Mouse (Mus musculus): ENCODE data around the gene Gabarap. TPM values are rescaled to one million over a fixed set of nuclear protein-coding genes. Genes with fewer than 3 reads are reported as not detected.
"Not testable (repeated sequence)": the region's sequence is repeated elsewhere in the genome, so short reads cannot be mapped to it uniquely, and the experiment has no call there.

Gabarap gene
- polyA plus RNA-seq, 1 experiment from 2014 or later = 481 TPM

DNA sequence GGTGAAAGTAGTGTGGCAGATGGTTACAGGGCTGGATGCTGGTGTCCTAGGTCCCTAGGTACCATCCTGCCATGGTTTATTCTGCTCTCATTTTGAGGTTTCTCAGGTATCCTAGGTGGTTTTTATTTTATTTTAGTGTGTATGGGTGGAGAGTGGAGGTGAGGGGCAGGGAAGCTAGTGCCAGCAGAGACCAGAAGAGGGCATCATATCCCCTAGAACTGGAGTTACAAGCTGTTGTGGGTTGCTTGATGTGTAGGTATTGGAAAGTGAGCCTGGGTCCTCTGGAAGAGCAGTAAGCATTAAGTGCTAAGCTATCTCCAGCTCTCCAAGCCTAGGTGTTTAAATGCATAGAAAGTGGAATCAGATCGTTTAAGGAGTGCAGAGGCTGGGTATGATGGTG, 38.7 kb upstream of the Gabarap start:
- Histone ChIP-seq H3K4me3 (ENCODE audit: low read depth, low read length) (no peak overlapping the region), H3K27ac (ENCODE audit: low read depth) (no peak overlapping the region), H3K27me3 (replicated peaks; ENCODE audit: control insufficient read depth, insufficient read depth, low read length) (no peaks in the 10 kb centered on the region), H3K9ac (ENCODE audit: low read length) (no peak overlapping the region), H3K4me2 (ENCODE audit: low read length) (no peak overlapping the region), H3K36me3 (ENCODE audit: control insufficient read depth, insufficient read depth, low read length) (no peaks in the 10 kb centered on the region), H3K4me1 (replicated peaks; ENCODE audit: control insufficient read depth, insufficient read depth, low read length) (no peaks in the 10 kb centered on the region), H3K9me3 (ENCODE audit: control insufficient read depth, low read length) (no peaks in the 10 kb centered on the region; the same call in 1 of the 2 replicates)
- WGBS = 70% methylated on average over 1 of the region's 1 CpGs
- DNase-seq (ENCODE audit: low spot score) (no peak), ATAC-seq (replicated peaks; ENCODE audit: low FRiP score, low TSS enrichment, low read depth) (no peak)

DNA sequence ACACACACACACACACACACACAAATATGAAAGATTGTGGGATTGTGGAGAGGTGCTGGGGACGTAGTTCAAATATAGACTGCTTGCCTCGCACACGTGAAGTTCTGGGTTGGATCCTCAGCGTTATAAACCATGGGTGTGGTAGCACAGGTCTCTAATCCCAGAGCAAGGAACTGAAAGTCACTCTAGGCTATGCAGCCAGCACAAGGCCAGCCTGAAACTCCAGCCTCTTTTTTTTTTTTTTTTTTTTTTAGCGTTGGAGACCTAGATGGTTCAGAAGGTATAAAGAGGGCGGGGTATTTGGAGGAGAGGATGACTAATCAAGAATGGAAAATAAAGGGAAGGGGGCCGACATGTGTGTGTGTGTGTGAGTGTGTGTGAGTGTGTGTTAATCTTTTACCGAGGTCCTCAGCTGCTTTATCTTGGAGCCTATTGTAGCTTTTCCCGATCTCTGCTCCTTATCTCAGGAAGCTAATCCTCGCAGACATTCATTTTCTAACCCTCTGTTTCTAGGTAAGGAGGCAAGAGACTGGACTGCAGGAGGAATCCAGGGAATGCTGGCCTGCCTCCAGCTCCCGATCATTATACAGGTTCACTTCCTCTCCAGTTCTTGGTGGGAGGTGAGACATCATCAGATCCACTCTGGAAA, 37.6 kb upstream of the Gabarap start:
- no peak for DNase-seq (ENCODE audit: low spot score)
- Histone ChIP-seq H3K9me3 (ENCODE audit: control insufficient read depth, low read length) (no peaks in the 10 kb centered on the region; the same call in 1 of the 2 replicates), H3K36me3 (ENCODE audit: control insufficient read depth, insufficient read depth, low read length) (no peaks in the 10 kb centered on the region), H3K9ac (ENCODE audit: low read length) (no peak overlapping the region), H3K4me3 (ENCODE audit: low read depth, low read length) (no peak overlapping the region), H3K27me3 (replicated peaks; ENCODE audit: control insufficient read depth, insufficient read depth, low read length) (no peaks in the 10 kb centered on the region), H3K27ac (ENCODE audit: low read depth) (no peak overlapping the region; the same call in 1 of the 2 replicates), H3K4me1 (replicated peaks; ENCODE audit: control insufficient read depth, insufficient read depth, low read length) (no peaks in the 10 kb centered on the region), H3K4me2 (ENCODE audit: low read length) (no peak overlapping the region)
- 49% methylated on average over 11 of the region's 11 CpGs for WGBS
- ATAC-seq (replicated peaks; ENCODE audit: low FRiP score, low TSS enrichment, low read depth) = peak; percentile 38; the same call in 1 of the 2 replicates

- H3K9ac ChIP-seq (ENCODE audit: low read length); H3K4me2 ChIP-seq (ENCODE audit: low read length); DNase-seq (ENCODE audit: low spot score); H3K27ac ChIP-seq (ENCODE audit: low read depth); ATAC-seq (replicated peaks; ENCODE audit: low FRiP score, low TSS enrichment, low read depth); H3K4me3 ChIP-seq (ENCODE audit: low read depth, low read length); H3K36me3 ChIP-seq (ENCODE audit: control insufficient read depth, insufficient read depth, low read length); H3K9me3 ChIP-seq (ENCODE audit: control insufficient read depth, low read length); H3K4me1 ChIP-seq (replicated peaks; ENCODE audit: control insufficient read depth, insufficient read depth, low read length); H3K27me3 ChIP-seq (replicated peaks; ENCODE audit: control insufficient read depth, insufficient read depth, low read length): not testable (repeated sequence)
- WGBS = 73% methylated on average over 4 of the region's 4 CpGs
Observed at GRCm38 (mm10) chr11:69955618-69956017, 35.3 kb upstream of the Gabarap start.

- Histone ChIP-seq H3K4me2 (ENCODE audit: low read length) (no peak overlapping the region), H3K27me3 (replicated peaks; ENCODE audit: control insufficient read depth, insufficient read depth, low read length) (no peaks in the 10 kb centered on the region), H3K4me1 (replicated peaks; ENCODE audit: control insufficient read depth, insufficient read depth, low read length) (no peaks in the 10 kb centered on the region), H3K27ac (ENCODE audit: low read depth) (no peak overlapping the region), H3K36me3 (ENCODE audit: control insufficient read depth, insufficient read depth, low read length) (no peaks in the 10 kb centered on the region), H3K9ac (ENCODE audit: low read length) (no peak overlapping the region), H3K9me3 (ENCODE audit: control insufficient read depth, low read length) (no peaks in the 10 kb centered on the region; the same call in 1 of the 2 replicates), H3K4me3 (ENCODE audit: low read depth, low read length) (no peak overlapping the region)
- DNase-seq (ENCODE audit: low spot score) (no peak), ATAC-seq (replicated peaks; ENCODE audit: low FRiP score, low TSS enrichment, low read depth) (no peak)
- WGBS = 76% methylated on average over 1 of the region's 1 CpGs
Observed at GRCm38 (mm10) chr11:69956218-69956617, 34.7 kb upstream of the Gabarap start.

- H3K9me3 ChIP-seq (ENCODE audit: control insufficient read depth, low read length) = no peaks in the 10 kb centered on the region; the same call in 1 of the 2 replicates
- no peak overlapping the region for H3K4me2 ChIP-seq (ENCODE audit: low read length)
- no peak for ATAC-seq (replicated peaks; ENCODE audit: low FRiP score, low TSS enrichment, low read depth)
- H3K27me3 ChIP-seq (replicated peaks; ENCODE audit: control insufficient read depth, insufficient read depth, low read length) = peaks cover 34% of the 10 kb centered on the region
- no peak overlapping the region for H3K4me3 ChIP-seq (ENCODE audit: low read depth, low read length)
- H3K4me1 ChIP-seq (replicated peaks; ENCODE audit: control insufficient read depth, insufficient read depth, low read length) = no peaks in the 10 kb centered on the region
- peak overlapping the region; percentile 38; the same call in 1 of the 2 replicates for H3K27ac ChIP-seq (ENCODE audit: low read depth)
- H3K9ac ChIP-seq (ENCODE audit: low read length) = no peak overlapping the region
- no peak for DNase-seq (ENCODE audit: low spot score)
- no peaks in the 10 kb centered on the region for H3K36me3 ChIP-seq (ENCODE audit: control insufficient read depth, insufficient read depth, low read length)
- 35% methylated on average over 5 of the region's 5 CpGs for WGBS
Observed at GRCm38 (mm10) chr11:69960616-69961015, 30.3 kb upstream of the Gabarap start.

GRCm38 (mm10) chr11:69961841-69962240, 29.1 kb upstream of the Gabarap start:
- H3K27ac ChIP-seq (ENCODE audit: low read depth) = peak overlapping the region; percentile 74
- H3K9ac ChIP-seq (ENCODE audit: low read length) = no peak overlapping the region
- peaks cover 4% of the 10 kb centered on the region; the same call in 1 of the 2 replicates for H3K4me1 ChIP-seq (replicated peaks; ENCODE audit: control insufficient read depth, insufficient read depth, low read length)
- H3K9me3 ChIP-seq (ENCODE audit: control insufficient read depth, low read length) = no peaks in the 10 kb centered on the region
- H3K36me3 ChIP-seq (ENCODE audit: control insufficient read depth, insufficient read depth, low read length) = no peaks in the 10 kb centered on the region
- no peak overlapping the region for H3K4me2 ChIP-seq (ENCODE audit: low read length)
- DNase-seq (ENCODE audit: low spot score) (peak; percentile 70), ATAC-seq (replicated peaks; ENCODE audit: low FRiP score, low TSS enrichment, low read depth) (no peak)
- WGBS = 36% methylated on average over 5 of the region's 5 CpGs
- H3K4me3 ChIP-seq (ENCODE audit: low read depth, low read length) = no peak overlapping the region
- peaks cover 46% of the 10 kb centered on the region for H3K27me3 ChIP-seq (replicated peaks; ENCODE audit: control insufficient read depth, insufficient read depth, low read length)

DNA sequence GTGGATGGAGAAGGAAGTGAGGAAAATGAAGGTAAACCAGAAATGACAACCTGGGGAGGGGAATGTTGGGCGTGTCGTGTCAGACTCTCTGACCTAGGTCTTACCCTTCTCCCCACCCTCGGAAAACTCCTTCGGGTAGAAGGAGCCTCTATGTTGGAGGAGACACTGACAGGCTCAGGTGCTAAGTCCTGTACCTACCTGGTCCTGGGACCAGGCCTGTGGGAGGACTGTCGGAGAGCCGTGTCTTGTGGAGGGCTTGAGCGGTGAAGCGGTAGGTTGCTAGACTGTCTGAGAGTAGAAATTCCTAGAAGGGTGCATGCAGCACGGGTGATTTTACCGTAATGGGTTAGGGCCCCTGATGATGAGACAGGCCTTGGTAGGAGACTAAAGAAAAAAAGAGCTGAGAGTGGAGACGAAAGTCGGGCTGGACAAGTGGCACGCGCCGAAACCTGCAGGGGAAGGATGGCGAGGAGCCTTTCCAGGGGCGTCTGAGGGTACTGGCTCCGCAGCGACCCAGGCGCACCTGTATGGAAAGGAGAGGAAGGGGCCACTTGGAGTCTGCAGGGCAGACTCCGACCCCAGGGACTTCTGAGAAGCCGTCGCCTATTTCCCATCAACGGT, 26.2 kb upstream of the Gabarap start, which contains the start of gene Cldn7:
Gene Cldn7, plus strand, starts transcription at position 130 of the 621 bp plus-strand sequence.
- Histone ChIP-seq H3K27me3 (replicated peaks; ENCODE audit: control insufficient read depth, insufficient read depth, low read length) (peaks cover 51% of the 10 kb centered on the region), H3K9ac (ENCODE audit: low read length) (peak within 1 kb of the TSS; percentile 64), H3K36me3 (ENCODE audit: control insufficient read depth, insufficient read depth, low read length) (peaks cover 19% of the 10 kb centered on the region), H3K4me1 (replicated peaks; ENCODE audit: control insufficient read depth, insufficient read depth, low read length) (peaks cover 5% of the 10 kb centered on the region; the same call in 1 of the 2 replicates), H3K27ac (ENCODE audit: low read depth) (peak within 1 kb of the TSS; percentile 92), H3K9me3 (ENCODE audit: control insufficient read depth, low read length) (no peaks in the 10 kb centered on the region), H3K4me3 (ENCODE audit: low read depth, low read length) (peak within 1 kb of the TSS; percentile 46), H3K4me2 (ENCODE audit: low read length) (peak within 1 kb of the TSS; percentile 57)
- ATAC-seq (replicated peaks; ENCODE audit: low FRiP score, low TSS enrichment, low read depth) = 0 out of 2 replicates have a peak, but pooled peaks have one; percentile 10
- WGBS = 7% methylated on average over 24 of the region's 24 CpGs
- DNase-seq (ENCODE audit: low spot score) = peak; percentile 71

DNA sequence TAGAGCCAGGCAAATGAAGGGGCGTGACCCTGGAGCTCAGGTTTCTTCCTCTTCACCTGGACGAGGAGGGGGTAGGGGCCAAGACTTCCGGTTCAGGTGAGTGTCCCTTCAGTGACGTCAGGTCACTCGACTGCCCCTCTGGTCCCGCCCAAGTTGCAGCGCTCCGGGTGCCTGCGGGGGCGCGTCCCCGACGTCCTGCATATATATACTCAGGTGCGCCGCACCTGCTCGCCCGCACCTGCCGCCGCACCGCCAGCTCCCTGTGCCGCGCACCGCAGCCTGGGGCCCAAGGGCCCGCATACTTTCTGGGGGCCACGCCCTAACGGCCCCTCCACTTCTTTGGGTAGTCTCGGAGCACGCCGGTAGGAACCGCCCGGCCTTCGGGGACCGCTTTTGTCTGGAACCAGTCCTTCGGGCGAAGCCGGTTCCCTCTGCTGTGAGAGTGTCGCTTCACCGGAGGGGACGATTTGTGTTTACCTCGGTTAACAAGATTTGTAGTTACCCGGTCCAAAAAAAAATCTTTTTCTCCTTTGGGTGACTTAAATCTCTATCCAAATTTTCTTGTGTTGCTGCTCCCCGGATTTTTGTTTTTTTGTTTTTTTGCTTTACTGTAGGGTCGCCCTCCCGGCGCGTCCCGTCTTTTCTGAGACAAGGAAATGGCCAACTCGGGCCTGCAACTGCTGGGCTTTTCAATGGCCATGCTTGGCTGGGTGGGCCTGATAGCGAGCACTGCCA, 25.5 kb upstream of the Gabarap start:
- Histone ChIP-seq H3K9me3 (ENCODE audit: control insufficient read depth, low read length) (no peaks in the 10 kb centered on the region), H3K27me3 (replicated peaks; ENCODE audit: control insufficient read depth, insufficient read depth, low read length) (peaks cover 51% of the 10 kb centered on the region), H3K9ac (ENCODE audit: low read length) (peak overlapping the region; percentile 64), H3K4me3 (ENCODE audit: low read depth, low read length) (peak overlapping the region; percentile 46), H3K27ac (ENCODE audit: low read depth) (peak overlapping the region; percentile 92), H3K4me1 (replicated peaks; ENCODE audit: control insufficient read depth, insufficient read depth, low read length) (peaks cover 5% of the 10 kb centered on the region; the same call in 1 of the 2 replicates), H3K4me2 (ENCODE audit: low read length) (peak overlapping the region; percentile 57), H3K36me3 (ENCODE audit: control insufficient read depth, insufficient read depth, low read length) (peaks cover 26% of the 10 kb centered on the region)
- WGBS = 1% methylated on average over 49 of the region's 49 CpGs
- ATAC-seq (replicated peaks; ENCODE audit: low FRiP score, low TSS enrichment, low read depth) (peak; percentile 59), DNase-seq (ENCODE audit: low spot score) (peak; percentile 84)
